Mouse (Mus musculus): ENCODE measurements around the gene Maml2. TPM values are rescaled to one million over a fixed set of nuclear protein-coding genes. Genes with fewer than 3 reads are reported as not detected.

Gene Maml2
- polyA plus RNA-seq, 1 experiment from 2014 or later: 10.0 TPM

DNA sequence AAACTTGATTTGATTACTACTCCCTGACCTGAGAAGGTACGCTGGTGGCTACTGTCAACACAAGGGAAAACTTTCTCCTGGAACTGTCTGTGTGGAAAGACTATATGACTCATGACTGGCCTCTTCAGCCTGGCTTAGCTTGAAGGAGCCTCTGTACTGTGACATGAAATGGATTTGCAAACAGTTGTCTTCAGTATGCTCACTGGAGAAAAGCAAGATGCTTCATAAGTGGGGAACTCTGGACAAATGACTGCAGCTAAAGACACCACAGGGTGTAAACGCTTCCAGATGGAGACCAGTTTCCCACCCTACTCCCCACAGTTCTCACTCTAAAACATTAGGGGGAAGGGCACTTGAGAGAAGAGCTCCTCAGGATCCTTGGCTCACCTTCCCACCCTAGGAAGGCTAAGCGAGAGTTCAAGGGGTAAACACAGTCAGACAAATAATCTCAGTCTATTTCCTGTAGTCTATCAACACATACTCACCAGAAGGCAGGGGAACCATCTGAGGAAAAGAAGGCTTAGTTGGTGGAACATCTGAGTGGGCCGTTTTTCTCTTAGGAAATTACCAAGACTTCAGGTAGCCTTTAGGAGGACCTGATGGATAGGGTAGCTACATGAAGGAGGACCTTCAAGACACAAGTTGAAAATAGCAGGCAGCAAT is 167.7 kb downstream of the Maml2 start:
- Histone ChIP-seq H3K9ac (ENCODE audit: low read depth, low read length) (no peak overlapping the region), H3K4me2 (ENCODE audit: low read length) (no peak overlapping the region), H3K4me1 (replicated peaks; ENCODE audit: insufficient read depth, low read length) (peaks cover 23% of the 10 kb centered on the region; the same call in 1 of the 2 replicates), H3K36me3 (ENCODE audit: insufficient read depth, low read length) (no peaks in the 10 kb centered on the region), H3K27ac (no peak overlapping the region), H3K9me3 (replicated peaks; ENCODE audit: low read length) (no peaks in the 10 kb centered on the region), H3K27me3 (ENCODE audit: insufficient read depth, low read length) (no peaks in the 10 kb centered on the region), H3K4me3 (replicated peaks; ENCODE audit: low read depth, low read length) (no peak overlapping the region)
- TF ChIP-seq CTCF (IDR thresholded peaks at IDR 0.05; ENCODE audit: low read depth): no peak
- no peak for DNase-seq (ENCODE audit: low spot score)
- WGBS: 72% methylated on average over 4 of the region's 4 CpGs
- no peak for ATAC-seq (replicated peaks; ENCODE audit: low FRiP score, low read depth)

DNA sequence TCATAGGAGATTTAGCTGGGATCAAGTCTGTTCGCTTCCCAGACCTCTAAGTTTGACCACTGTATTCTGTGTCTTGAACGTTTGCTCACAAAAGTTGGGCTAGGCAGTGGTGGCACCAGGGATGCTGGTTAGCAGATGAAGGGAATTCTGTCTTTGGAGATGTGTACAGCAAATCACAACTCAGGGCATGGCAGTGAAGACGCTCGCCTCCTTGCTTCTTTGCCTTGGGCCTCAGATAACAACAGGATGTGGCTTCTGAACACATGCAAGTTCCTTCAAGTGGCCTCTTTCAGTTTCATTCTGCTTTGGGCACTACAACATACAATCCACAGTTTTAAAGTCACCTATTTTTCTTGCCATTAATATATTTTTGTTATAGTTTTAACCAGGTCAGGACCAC is 168.6 kb downstream of the Maml2 start:
- H3K9me3 ChIP-seq (replicated peaks; ENCODE audit: low read length): no peaks in the 10 kb centered on the region
- ATAC-seq (replicated peaks; ENCODE audit: low FRiP score, low read depth) (no peak), DNase-seq (ENCODE audit: low spot score) (peak; percentile 46)
- H3K4me1 ChIP-seq (replicated peaks; ENCODE audit: insufficient read depth, low read length): peaks cover 23% of the 10 kb centered on the region; the same call in 1 of the 2 replicates
- H3K36me3 ChIP-seq (ENCODE audit: insufficient read depth, low read length): no peaks in the 10 kb centered on the region
- no peaks in the 10 kb centered on the region for H3K27me3 ChIP-seq (ENCODE audit: insufficient read depth, low read length)
- 76% methylated on average over 4 of the region's 4 CpGs for WGBS
- H3K4me2 ChIP-seq (ENCODE audit: low read length): no peak overlapping the region
- TF ChIP-seq CTCF (IDR thresholded peaks at IDR 0.05; ENCODE audit: low read depth): no peak
- H3K4me3 ChIP-seq (replicated peaks; ENCODE audit: low read depth, low read length): no peak overlapping the region
- no peak overlapping the region for H3K9ac ChIP-seq (ENCODE audit: low read depth, low read length)
- H3K27ac ChIP-seq: no peak overlapping the region

DNA sequence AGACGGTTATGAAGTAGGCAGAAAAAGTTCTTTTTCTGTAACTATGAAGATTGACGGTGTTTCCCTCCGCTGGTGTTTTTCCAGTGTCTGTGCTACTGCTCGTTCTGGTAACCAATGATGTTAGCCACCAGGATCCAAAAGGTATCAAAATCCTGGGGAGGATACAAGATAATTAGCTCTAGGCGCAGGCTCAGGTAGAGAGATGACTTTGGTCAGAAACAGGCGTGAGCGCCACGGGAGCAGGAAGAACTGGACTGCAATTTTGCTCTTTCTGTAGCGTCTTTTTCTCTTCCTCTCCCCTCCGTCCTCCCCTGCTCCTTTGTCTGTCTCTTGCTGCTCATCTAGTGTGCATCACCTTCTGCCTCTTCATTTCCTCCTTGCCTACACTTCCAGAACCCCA is 169.1 kb downstream of the Maml2 start:
- ATAC-seq (replicated peaks; ENCODE audit: low FRiP score, low read depth): no peak
- DNase-seq (ENCODE audit: low spot score): no peak
- Histone ChIP-seq H3K9me3 (replicated peaks; ENCODE audit: low read length) (no peaks in the 10 kb centered on the region), H3K4me3 (replicated peaks; ENCODE audit: low read depth, low read length) (no peak overlapping the region), H3K36me3 (ENCODE audit: insufficient read depth, low read length) (no peaks in the 10 kb centered on the region), H3K27ac (no peak overlapping the region; the same call in 1 of the 2 replicates), H3K4me2 (ENCODE audit: low read length) (no peak overlapping the region), H3K9ac (ENCODE audit: low read depth, low read length) (no peak overlapping the region), H3K27me3 (ENCODE audit: insufficient read depth, low read length) (no peaks in the 10 kb centered on the region), H3K4me1 (replicated peaks; ENCODE audit: insufficient read depth, low read length) (peaks cover 23% of the 10 kb centered on the region; the same call in 1 of the 2 replicates)
- TF ChIP-seq CTCF (IDR thresholded peaks at IDR 0.05; ENCODE audit: low read depth): no peak
- 71% methylated on average over 10 of the region's 10 CpGs for WGBS

DNA sequence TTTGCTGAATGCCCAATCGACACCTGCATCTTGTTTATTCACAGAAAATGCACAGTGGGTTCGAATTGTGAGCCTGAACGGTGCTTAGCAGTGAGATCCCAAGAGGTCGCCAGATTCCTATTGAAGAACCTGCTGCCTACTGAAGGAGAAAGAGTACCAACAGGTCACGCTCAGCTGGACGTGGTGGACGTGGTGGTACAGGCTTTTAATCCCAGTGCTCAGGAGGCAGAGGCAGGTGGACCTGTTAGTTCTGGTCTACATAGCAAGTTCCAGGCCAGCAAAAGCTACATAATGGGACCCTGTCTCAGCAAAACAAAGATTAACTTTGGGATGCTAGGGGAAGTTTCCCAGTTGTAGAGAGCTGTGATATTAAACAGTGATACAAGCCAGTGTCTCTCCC is 170.0 kb downstream of the Maml2 start:
- no peaks in the 10 kb centered on the region for H3K36me3 ChIP-seq (ENCODE audit: insufficient read depth, low read length)
- no peaks in the 10 kb centered on the region for H3K27me3 ChIP-seq (ENCODE audit: insufficient read depth, low read length)
- H3K27ac ChIP-seq: no peak overlapping the region
- no peak overlapping the region for H3K9ac ChIP-seq (ENCODE audit: low read depth, low read length)
- peaks cover 23% of the 10 kb centered on the region; the same call in 1 of the 2 replicates for H3K4me1 ChIP-seq (replicated peaks; ENCODE audit: insufficient read depth, low read length)
- no peak overlapping the region for H3K4me3 ChIP-seq (replicated peaks; ENCODE audit: low read depth, low read length)
- peak; percentile 81 for ATAC-seq (replicated peaks; ENCODE audit: low FRiP score, low read depth)
- no peaks in the 10 kb centered on the region for H3K9me3 ChIP-seq (replicated peaks; ENCODE audit: low read length)
- DNase-seq (ENCODE audit: low spot score): no peak
- WGBS: 55% methylated on average over 7 of the region's 7 CpGs
- H3K4me2 ChIP-seq (ENCODE audit: low read length): no peak overlapping the region
- peak; percentile 33; the same call in 1 of the 2 replicates for TF ChIP-seq CTCF (IDR thresholded peaks at IDR 0.05; ENCODE audit: low read depth)

DNA sequence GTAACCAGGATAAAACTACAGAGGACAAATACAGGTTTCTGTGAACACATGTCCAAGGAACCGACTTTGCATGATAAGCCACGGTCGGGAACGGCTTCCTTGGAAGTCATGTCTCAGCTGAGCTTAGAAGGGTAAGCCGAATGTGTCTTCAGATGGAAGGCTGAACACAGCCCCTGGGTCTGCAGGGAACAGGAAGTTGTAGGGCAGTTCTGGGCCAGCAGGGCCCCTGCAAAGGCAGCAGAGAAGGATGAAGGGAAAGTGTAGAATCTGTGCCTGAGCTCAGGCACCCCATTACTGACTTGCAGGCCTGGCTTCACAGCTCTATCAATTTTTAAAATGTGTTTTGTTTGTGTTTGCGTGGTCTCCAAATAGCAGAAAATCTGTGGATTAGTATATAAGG is 171.0 kb downstream of the Maml2 start:
- Histone ChIP-seq H3K9ac (ENCODE audit: low read depth, low read length) (no peak overlapping the region), H3K4me1 (replicated peaks; ENCODE audit: insufficient read depth, low read length) (peaks cover 23% of the 10 kb centered on the region; the same call in 1 of the 2 replicates), H3K27me3 (ENCODE audit: insufficient read depth, low read length) (no peaks in the 10 kb centered on the region), H3K4me2 (ENCODE audit: low read length) (no peak overlapping the region), H3K27ac (peak overlapping the region; percentile 44), H3K36me3 (ENCODE audit: insufficient read depth, low read length) (no peaks in the 10 kb centered on the region), H3K9me3 (replicated peaks; ENCODE audit: low read length) (no peaks in the 10 kb centered on the region), H3K4me3 (replicated peaks; ENCODE audit: low read depth, low read length) (no peak overlapping the region)
- WGBS: 79% methylated on average over 6 of the region's 6 CpGs
- DNase-seq (ENCODE audit: low spot score) (no peak), ATAC-seq (replicated peaks; ENCODE audit: low FRiP score, low read depth) (no peak)
- peak; percentile 8; the same call in 1 of the 2 replicates for TF ChIP-seq CTCF (IDR thresholded peaks at IDR 0.05; ENCODE audit: low read depth)

DNA sequence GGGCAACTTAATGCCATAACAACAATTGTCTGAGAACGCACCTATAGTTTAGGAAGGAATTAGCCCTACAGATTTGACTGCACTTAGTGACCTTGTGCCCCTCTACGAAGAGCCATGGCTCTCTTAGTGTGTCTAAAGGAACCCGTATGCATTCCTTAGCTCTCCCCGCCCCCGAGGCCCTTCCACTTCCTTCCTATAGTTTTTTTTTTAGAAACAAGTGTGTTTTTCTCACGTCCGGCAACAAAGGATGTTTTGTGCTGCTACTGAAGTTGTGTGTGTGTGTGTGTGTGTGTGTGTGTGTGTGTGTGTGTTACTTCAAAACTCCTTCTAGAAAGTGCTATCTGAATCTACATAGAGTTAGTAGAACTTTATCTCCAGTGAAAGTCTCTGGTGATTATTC is 172.3 kb downstream of the Maml2 start:
- Histone ChIP-seq H3K27ac (peak overlapping the region; percentile 51; the same call in 1 of the 2 replicates), H3K4me2 (ENCODE audit: low read length) (no peak overlapping the region), H3K36me3 (ENCODE audit: insufficient read depth, low read length) (no peaks in the 10 kb centered on the region), H3K4me3 (replicated peaks; ENCODE audit: low read depth, low read length) (no peak overlapping the region), H3K4me1 (replicated peaks; ENCODE audit: insufficient read depth, low read length) (peaks cover 23% of the 10 kb centered on the region; the same call in 1 of the 2 replicates), H3K9me3 (replicated peaks; ENCODE audit: low read length) (no peaks in the 10 kb centered on the region), H3K9ac (ENCODE audit: low read depth, low read length) (no peak overlapping the region), H3K27me3 (ENCODE audit: insufficient read depth, low read length) (no peaks in the 10 kb centered on the region)
- DNase-seq (ENCODE audit: low spot score) (peak; percentile 52), ATAC-seq (replicated peaks; ENCODE audit: low FRiP score, low read depth) (no peak)
- 39% methylated on average over 7 of the region's 7 CpGs for WGBS
- TF ChIP-seq CTCF (IDR thresholded peaks at IDR 0.05; ENCODE audit: low read depth): no peak
